Mouse (Mus musculus) kidney, postnatal 10 days (tissue): ENCODE data around the gene Slc10a7.
"Not testable (repeated sequence)": the region's sequence is repeated elsewhere in the genome, so short reads cannot be mapped to it uniquely, and the experiment has no call there.

Experiments
- DNase-seq: peaks from one replicate; pipeline ENCODE4 v3.0.0; 2021; ENCODE audit warnings: mixed read lengths

Slc10a7 gene

DNA sequence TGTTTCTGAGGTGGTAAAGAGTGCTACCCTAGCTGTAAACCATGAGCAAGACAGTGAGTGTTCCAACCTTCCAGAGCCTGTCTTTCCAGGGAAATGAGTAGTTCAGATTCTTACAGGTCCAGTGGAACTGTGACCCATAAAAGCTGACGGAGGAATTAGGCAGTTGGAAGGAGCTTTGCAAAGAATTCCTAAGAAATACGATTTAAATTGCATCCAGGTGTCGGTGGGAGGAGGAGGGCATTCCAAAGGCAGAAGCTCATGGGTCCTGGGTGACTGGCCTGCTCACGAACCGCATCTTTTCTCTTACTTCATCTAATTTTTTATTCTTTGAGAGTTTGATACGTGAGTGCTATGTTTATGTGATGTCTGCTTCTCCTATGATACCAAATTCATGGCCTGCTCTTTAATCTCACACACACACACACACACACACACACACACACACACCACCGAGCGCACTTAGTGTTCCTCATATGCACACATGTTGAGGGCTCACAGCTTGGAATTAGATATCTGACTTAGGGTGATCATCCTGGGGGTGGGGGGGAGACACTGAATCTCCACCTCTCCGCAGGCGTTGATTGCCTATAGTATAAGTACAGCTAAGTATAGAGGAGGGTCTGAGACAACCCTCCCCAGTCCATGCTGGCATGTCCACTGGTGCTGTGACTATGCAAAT lies 169.5 kb downstream of the Slc10a7 start:
- DNase-seq, result no peak

DNA sequence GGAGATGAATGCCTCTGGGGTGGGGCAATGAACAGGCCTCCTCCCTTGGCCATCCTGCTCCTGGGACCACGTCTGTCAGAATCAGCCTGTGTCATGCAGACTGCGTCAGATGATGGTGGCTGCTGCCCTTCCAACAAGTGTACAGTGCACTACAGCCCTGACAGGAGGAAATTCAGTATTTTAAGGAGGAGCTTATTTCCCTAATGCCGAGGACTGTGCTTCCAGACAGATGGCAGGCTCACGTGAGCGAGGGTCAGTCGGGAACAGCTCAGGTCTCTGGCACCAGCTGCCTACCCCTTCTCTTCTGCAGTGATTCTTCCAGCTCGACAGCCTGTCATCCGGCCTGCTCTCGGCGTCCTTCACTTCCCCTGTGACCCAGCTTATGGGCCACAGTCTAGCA lies 181.6 kb downstream of the Slc10a7 start:
- DNase-seq, result no peak

DNA sequence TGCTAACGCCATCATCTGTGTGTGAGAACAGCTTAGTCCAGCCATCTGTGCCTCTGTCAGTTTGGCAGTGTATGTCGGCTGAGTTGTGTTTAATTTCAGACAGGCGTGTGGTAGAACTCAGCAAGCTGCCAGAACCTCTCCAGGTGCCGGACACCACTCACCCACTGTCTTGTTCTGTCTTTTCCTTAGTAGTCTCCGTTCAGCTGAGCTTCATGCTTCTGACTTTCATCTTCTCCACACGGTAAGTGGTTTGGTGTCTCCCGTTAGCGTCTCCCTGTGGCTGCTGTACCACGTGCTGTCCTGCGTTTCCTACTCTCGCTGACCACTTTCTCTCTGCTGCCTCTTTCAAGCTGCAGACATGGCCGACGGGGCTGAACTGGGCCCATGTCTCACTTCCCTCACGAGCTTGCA lies 189.2 kb downstream of the Slc10a7 start:
- DNase-seq, result no peak

DNA sequence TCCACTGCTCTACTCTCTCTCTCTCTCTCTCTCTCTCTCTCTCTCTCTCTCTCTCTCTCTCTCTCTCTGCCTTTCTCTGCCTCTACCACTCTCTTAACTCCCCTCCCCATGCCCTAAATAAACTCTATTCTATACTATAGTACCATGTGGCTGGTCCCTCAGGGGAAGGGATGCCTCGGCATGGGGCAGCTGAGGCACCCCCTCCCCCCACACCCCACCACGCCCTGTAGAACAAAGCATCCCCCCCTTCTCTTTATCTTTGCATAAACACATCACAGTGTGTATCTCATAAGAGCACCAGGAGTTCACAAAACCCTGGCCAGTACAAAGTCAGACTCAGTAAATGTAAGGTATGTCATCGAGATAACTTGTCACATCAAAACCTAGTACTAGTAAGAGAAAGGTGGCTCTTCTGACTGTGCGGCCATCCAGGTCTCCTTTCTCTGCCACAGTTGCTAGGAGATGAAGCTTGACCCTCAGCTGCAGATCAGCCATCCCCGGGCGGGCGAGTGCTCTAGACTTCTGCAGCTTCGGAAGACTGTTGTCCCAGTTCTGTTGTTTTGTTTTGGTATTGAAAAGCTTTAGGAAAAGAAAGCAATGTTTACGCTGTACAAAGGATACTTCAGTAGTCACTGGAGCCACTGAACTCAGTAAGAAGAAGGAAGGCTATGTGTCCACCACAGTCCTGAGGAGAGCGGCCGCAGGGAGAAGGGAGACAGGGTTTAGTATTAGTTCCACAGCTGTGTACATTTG lies 194.1 kb downstream of the Slc10a7 start:
- DNase-seq, result no peak

DNA sequence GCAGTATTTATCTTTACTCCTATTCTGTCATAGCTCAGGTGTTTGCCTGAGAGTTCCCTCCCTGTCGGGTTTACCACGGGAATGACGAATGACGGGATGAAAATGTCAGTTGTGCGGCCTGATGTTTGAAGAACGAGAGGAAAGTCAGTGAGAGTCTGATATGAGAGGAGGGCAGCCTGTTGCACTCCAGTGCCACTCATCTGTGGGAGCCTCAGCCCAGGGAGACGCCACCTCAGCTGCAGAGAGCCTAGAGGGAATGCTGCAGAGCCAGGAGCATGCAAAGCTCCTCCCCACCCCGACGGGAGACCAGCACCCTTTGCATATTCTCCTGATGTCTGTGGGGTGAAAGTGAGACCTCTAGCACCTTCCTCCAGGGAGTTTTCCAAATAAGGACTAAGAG lies 196.8 kb downstream of the Slc10a7 start:
- DNase-seq, result no peak

DNA sequence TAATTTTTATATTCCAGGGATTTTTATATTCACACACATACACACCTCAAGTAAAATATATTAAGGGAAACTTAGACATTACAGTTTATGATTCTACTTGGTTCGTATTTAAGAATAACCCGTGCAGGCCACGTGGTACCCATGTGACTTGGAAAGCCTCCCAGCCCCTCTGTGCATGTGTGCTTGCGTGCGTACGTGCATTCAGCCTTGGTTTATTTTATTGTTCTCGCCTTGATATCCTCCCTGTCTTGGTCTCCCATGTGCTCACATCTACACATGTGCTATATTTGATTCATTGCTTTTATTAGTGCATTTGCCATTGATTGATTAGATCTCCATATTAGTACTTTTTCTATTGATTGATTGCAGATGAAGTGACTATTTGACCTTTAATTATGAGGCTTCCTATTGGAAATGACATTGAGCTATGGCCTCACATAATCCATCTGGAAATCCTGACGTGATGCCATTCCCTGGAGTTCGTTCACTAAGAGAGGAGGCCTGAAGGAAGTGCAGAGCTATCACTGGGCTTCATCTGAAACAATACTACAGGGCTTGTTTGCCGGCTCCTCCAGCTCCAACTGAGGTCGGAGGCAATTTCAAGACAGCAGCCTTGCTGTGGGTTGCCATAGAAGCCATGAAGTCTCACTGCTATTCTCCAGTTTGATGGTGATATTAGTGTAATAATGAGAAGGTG lies 200.9 kb downstream of the Slc10a7 start:
- DNase-seq, result no peak

DNA sequence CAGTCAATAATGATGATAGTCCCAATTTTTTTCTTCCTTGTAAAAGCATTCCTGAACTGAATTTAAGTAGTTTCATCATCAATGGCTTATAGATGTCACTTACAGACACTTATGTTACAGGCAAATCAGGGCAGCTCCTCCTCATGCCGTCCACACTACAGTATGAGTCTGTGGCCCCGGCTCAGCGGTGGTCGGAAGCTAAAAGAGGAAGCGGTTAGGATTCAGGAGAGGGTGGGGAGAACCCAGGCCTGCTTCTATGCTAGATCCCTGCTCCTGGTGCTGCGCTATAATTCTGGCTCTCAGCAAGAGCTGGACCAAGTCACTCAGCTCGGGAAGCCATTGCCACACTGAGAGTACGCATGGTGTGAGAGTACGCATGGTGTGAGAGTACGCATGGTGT lies 201.8 kb downstream of the Slc10a7 start:
- no peak for DNase-seq

DNA sequence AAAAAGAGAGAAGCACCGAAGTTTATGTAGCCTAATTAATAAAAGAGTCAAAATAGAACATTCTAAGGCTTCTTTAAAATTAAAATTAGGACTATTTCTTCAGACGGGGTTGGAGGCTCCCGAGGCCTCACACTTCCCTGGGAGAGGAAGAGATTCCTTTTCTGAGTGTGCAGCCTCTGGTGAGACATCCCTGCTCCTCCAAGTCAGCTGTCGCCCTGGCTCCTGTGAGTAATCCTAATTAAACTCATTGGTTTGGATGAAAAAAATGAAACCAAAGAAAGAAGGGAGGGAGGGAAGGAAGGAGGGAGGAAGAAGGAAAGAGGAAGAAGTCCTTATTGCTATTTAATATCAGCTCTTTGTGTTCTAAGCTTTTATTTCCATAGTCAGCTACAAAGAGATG lies 205.7 kb downstream of the Slc10a7 start:
- DNase-seq, result no peak

DNA sequence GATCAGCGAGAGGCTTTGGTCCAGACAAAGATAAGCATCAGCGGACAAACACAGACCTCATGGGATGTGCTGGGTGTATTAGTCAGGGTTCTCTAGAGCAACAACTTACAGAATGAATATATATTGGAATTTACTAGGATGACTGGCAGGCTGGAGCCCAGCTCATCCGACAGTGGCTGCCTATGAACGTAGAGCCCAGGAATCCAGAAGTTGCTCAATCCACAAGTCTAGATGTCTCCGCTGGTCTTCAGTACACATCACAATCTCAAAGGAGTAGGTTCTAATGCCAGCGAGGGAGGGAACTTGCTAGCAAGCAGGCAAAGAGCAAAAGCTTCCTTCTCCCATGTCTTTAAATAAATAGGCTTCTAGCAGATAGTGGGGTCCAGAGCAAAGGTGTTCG lies 207.4 kb downstream of the Slc10a7 start:
- DNase-seq, result no peak

DNA sequence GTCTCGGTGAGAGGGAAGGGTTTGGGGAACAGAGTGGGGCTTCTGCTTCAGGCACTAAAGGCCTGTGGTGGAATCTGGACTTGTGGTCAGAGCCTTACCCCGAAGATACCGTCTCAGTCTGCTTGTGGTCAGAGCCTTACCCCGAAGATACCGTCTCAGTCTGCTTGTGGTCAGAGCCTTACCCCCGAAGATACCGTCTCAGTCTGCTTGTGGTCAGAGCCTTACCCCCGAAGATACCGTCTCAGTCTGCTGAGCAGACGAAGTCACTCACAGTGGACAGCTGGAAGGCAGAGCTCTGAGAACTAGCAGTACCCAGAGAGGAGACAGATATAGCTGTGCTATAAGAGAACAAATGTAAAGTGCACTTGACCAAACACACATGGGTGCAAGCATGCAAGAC lies 208.0 kb downstream of the Slc10a7 start:
- DNase-seq, result not testable (repeated sequence)

DNA sequence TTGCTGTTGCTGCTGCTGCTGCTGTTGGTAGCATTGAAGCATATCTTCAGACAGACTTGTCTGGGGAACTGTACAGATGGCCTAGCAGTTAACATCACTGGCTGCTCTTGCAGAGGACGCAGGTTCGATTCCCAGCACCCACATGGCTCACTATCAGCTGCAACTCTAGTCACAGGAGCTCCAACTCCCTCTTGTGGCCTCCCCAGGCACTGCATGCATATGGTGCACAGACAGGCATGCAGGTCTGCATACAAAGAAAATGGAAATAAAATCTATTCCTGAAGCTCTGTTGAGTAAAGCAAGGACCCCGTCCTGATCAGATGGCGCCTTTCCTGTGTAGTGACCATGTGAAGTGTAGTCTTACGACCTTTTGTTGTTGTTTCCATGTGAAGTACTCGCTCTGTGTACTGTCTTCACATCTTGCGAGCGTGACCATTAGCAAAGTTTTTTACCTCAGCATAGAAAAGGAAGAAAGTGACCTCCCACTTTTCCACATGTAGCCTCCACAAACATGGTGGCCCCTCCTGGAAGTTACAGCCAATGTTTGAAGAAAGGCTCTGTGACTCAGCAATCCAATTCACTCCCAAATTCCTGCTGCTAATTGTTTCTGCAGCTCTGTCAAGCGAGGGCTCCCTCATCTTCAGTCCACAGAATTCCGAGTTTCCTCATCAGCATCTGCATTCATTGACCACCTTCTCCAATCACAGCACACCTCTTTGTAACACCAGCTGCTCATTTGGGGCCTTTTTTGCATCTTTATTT lies 210.3 kb downstream of the Slc10a7 start:
- no peak for DNase-seq

DNA sequence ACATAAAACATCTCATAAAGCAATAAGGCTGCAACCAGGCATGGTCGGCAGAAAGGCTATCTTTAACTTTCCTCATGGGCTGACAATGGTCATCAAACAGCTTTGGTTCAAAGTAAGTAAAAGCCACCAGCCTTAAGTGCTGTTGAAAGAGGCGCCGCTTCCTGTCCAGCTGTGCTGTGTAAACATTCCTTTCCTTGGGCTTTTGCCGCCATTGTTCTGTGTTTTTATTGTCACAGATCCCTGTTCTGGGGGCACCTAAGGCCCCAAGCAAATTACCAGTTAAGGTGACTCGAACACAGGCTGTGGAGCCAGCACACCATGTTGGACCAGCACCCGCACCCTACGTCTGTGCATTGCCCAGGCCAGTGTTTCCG lies 210.9 kb downstream of the Slc10a7 start:
- DNase-seq, result no peak

DNA sequence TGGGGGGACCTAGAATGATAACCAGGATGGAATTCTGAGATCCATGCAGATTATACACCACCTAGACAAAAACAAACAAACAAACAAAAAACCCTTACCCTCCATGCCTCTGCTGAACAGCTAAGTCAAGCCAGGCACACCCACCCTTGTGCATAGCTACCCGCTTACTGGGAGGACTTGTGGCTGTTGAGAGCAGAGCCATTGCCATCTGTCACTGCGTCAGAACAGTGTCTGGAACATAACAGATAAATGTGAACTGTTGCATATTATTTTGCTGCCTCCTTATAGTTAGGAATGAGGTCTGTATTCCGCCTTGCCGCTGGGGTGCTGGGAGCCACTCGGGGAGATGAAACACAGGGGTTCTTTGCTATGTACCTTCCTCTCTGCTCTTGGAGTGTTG lies 212.4 kb downstream of the Slc10a7 start:
- DNase-seq, result no peak

DNA sequence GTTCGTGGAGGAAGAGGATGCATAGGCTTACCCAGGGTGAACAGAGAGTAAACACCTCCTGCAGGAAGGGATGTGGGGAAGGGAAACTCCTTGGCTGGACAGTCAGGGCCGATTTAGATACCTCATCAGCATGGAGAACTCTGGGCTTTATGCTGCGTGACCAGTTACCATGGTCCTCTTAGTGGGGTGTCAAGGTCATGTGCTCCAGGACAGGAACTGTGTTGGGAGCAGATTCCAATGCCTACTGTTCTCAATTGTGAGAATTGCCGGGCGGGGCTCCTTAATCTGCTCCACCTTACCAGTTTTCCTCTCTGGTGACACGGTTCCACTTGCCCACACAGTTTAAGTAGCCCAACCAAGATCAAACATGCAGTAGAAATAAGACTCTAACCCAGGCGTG lies 213.1 kb downstream of the Slc10a7 start:
- no peak for DNase-seq

DNA sequence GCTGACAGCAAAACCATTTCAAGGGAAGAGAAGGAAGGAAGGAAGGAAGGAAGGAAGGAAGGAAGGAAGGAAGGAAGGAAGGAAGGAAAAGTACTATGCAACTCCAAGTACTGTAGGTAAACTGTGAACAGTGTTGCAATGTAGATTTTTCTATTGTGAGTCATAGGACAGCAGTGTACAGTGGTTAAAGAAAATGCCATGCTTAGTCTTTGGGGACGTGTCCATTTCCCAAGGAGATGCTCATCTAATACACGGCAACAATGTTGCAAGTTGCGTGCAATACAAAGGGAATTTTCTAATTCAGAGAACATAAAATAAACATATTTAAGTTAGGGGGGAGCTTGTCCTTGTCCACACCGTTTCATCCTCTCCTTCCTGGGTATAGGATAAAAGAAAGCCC lies 215.7 kb downstream of the Slc10a7 start:
- DNase-seq, result no peak

DNA sequence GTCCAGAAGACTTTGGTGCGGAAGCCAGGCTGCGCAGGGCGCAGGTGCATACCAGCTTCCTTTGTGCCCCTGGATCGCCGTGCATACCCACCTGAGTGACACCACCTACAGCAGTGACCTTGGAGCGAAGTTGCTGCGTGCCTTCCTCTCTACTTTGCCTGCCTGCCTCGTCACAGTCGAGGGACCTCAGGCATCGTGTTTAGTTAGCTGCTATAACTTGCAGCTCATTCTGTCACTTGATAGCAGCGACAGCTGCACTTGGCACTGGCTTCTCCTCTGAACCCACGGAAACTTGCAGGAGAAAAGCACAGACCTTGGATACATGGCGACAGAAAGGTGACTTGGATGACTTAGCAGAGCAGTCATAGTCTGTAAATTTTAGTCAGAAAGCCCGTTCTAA lies 219.1 kb downstream of the Slc10a7 start:
- DNase-seq, result no peak

DNA sequence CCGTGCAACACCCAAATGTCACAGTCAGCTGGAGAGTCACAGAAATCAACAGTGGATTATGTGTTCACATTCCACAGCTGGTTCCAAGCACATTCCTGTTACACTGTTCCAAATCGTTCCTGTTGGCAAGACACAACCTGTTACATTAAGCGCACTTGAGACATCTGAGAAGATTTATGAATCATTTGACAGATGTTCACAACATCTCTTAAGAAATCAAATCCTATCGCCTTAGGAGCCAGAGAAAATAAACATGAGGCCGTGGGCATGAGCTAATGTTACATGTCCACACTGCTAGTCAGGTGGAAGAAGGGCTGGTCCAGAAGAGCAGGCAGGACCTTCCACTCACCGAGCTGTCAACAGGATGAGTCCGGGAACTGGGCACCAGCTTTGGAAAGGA lies 223.3 kb downstream of the Slc10a7 start:
- no peak for DNase-seq

DNA sequence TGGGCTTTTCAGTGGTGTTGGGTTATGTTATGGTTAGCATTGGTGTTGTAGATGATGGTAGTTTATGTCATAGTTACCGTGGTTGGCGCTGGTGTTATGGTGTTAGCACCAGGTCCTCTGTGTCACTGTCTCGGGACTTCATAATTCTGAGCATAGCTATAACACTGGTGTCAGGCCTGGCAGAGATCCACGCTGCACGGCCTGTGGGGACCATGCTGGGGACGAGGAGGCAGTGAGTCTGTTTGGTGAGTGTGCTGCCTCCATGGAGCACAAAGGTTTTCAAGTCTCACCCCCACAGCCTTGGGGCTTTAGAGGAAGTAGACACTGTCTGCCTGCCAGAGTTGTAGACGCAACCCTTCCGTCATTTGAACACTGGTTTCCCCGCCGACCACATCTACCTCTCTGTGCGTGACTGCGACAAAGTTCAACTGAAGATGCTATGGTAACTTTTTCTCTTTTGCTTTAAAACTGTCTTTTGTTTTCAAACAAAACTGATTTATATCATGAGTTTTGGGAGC lies 223.9 kb downstream of the Slc10a7 start:
- no peak for DNase-seq

DNA sequence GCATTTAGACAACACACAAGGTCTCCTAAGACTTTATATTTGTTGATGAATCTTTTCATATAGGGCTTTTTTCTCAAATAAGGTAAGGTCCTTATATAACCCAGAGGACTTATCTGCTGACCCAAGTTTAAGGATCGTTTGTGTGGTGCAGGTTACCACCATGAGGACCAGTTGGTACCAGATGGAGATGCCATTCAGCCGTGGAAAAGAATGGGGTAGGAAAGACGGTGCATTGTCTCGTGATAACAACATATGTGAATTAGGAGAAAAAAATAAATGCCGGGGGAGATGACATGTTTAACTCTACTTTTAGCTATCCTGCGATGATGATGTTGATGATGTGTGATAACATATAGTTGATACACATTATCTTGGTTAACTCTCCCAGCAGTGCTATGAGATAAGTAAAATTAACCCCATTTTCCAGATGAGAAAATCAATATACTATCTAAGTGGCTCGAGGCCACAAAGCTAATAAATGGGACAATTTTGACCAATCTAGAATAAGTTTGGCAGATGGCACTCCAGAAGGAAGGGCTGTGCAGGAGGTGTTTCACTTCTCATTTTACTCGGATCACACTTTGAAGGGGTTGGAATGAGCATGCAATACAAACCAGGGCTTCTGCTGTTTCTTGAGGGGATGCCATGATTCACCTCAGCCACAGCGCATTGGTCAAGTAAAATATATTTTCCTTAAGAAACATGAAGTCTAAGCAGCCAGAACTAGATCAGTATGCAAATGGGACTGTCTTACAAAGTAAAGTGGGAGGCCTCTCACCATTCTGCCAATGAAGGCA lies 225.8 kb downstream of the Slc10a7 start:
- DNase-seq, result no peak

DNA sequence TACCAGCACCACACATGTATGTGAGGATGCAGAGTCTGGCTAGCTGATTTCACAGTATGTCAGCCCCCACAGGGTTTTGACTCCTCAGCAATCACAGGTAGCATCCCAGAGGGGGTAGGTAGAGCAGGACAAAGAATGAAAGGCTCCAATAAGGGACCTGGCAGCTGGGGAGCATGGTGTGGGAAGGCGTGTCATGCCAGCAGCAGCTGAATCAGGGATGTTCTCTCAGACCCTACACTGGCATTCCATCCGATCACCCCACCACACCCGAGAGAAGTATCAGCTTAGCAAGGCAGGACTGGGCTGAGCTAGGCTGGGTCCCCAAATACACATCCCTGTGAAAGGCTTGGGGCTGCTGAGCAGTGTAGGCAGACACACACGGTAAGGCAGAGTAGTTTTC lies 229.2 kb downstream of the Slc10a7 start:
- DNase-seq, result no peak

DNA sequence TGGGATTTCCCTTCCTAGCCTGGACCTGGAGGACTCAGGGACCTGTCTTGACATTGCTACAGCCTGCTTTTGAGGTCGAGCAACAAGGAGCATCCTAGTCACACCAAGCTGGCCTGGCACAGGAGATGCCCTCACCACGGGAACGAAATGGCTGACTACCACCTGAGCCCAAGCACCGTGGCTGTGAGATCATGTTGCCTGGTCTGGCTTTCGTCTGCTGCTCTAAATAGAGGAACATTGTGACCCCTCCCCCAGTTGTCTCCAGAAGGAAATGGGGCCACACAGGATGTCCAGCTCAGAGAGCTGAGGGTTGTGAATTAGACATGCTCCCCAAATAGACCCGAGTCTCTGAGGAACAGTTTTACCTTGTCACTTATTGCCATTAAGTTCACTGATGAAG lies 231.8 kb downstream of the Slc10a7 start:
- DNase-seq, result no peak

DNA sequence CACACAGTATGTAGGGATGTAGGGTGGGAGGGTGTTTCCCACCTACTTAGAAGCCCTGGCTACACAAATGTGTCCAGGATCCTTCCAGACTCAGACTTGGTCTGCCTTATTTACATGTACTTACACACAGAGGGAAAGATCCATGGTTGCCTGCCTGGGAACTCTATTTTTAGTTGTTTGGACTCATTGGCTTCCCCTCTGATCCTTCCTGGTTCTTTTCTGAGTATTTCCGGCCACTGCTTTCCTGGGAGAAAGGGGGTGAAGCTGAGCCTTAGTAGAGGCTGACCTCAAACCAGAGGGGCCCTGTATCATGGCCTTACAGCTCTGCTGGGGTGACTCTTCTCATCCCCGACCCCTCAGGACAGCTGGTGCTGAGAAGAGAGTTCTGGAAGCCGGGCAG lies 232.3 kb downstream of the Slc10a7 start:
- no peak for DNase-seq
